Comparison of ENCODE assay signal across 8 mouse cellular contexts in the genomic region with DNA sequence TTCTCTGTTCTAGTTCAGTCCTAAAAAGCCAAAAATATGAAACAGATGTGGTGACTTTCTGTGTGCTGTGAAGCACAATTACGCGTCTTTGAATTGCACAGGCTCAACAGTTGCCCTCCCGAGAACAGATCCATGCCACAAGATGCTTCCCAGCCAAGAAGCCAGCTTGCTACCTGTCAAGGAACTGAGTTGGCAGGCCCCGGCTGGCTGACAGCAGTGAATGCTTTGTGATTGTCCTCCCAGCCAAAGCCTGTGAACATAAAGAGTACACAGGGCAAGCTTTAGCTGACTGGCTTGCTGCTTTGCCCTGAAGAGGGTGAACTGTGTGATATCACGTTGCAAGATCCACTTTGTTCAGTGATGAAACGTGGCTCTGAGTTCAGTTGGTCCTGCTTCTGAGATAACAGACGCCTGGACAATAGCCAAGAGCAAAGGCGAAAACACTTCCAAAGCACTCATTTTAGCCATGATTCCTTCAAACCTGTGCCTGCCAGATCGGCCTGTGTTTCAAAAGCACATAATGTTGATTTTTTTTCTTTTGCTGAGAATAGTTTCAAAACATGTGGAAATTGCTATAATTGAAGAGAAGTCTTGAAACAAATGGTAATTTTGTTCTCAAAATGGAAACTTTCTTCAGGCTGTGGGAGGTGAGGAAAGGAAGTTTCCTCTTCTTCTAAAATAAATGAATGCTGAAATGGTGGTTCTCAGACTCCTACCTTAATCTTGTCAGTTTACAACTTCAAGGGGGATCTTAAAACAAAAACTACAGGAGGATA.
A peak's percentile ranks its signal among the peaks of the same experiment; 100 is the strongest.
DNase-seq lines count a peak whose midpoint lies in the region; ATAC-seq lines count a peak whose summit lies in the region.

No protein-coding gene starts in this region.

- no peaks in the 10 kb centered on the region for H3K27me3 ChIP-seq in limb, embryonic 11.5 days (ENCODE audit: control insufficient read depth, insufficient read depth, low read length)

- H3K4me1 ChIP-seq in limb, embryonic 11.5 days (ENCODE audit: control insufficient read depth, insufficient read depth, low read length), result no peaks in the 10 kb centered on the region; the same call in 1 of the 2 replicates

- H3K4me2 ChIP-seq in limb, embryonic 11.5 days (ENCODE audit: low read depth, severe bottlenecking), result no peak overlapping the region

- no peak overlapping the region for H3K4me3 ChIP-seq in limb, embryonic 11.5 days (ENCODE audit: low read depth, low read length)

- H3K9ac ChIP-seq in limb, embryonic 11.5 days (ENCODE audit: low read length), result no peak overlapping the region

- no peaks in the 10 kb centered on the region for H3K36me3 ChIP-seq in limb, embryonic 11.5 days (ENCODE audit: control insufficient read depth, insufficient read depth, low read length)

- ATAC-seq in limb, embryonic 11.5 days (ENCODE audit: insufficient number of reproducible peaks, low FRiP score, low TSS enrichment, low read depth), result no peak

- WGBS in limb, embryonic 11.5 days, result 42% methylated on average over 9 of the region's 9 CpGs

- H3K27ac ChIP-seq in limb, embryonic 11.5 days (replicated peaks; ENCODE audit: low read depth, low read length), result no peak overlapping the region

- DNase-seq in adrenal gland, postnatal 10 days, result peak; percentile 3
- no peak for DNase-seq in adrenal gland, adult 18-20 months (ENCODE audit: low spot score in 2 of 2)
- peak; percentile 2 for DNase-seq in ovary, adult 18-20 months (ENCODE audit: low spot score)
- no peak for DNase-seq in ovary, postnatal 14 days (ENCODE audit: low spot score)
- DNase-seq in limb, embryonic 11.5 days (ENCODE audit: low spot score), result peak; percentile 33
- DNase-seq in kidney, postnatal 25 days, result no peak
- DNase-seq in kidney, postnatal 10 days, result no peak
- no peak for DNase-seq in layer of hippocampus, adult 9-10 months (ENCODE audit: low spot score)

- H3K9me3 ChIP-seq in limb, embryonic 11.5 days (ENCODE audit: control insufficient read depth, low read length), result no peaks in the 10 kb centered on the region

Comparison
In these comparisons a context has a peak if more than half of its experiments do, and no peak if none do; other contexts are left out.
1. DNase-seq: peak in adrenal gland, postnatal 10 days (single experiment), ovary, adult 18-20 months (single experiment) and limb, embryonic 11.5 days (single experiment); none in adrenal gland, adult 18-20 months (0 of 2), ovary, postnatal 14 days (single experiment), kidney, postnatal 25 days (0 of 2), kidney, postnatal 10 days (single experiment) and layer of hippocampus, adult 9-10 months (single experiment).